18 mouse cellular contexts compared by ENCODE assay signal in genomic region chr12:116315498-116315897, GRCm38 (mm10). TPM values are rescaled to one million over a fixed set of nuclear protein-coding genes. Genes with fewer than 3 reads are reported as not detected.
A peak's percentile ranks its signal among the peaks of the same experiment; 100 is the strongest.
DNase-seq lines count a peak whose midpoint lies in the region; TF ChIP-seq lines count a peak whose summit lies in the region.
"Had no signal": no experiment of that assay in that cellular context is flagged by ENCODE, and none has a peak within 500 bp of the region (broad histone marks: within the 10 kb centered on the region; RNA-seq: fewer than 3 reads in every experiment).

No protein-coding gene starts in this region.

- TF ChIP-seq CTCF in thymus, adult 2 months (IDR thresholded peaks at IDR 0.05; ENCODE audit: borderline replicate concordance, control insufficient read depth, extremely low read depth, insufficient read depth, low read length, poor library complexity): no peak
- no peak for TF ChIP-seq CTCF in bone marrow, adult 2 months (IDR thresholded peaks at IDR 0.05; ENCODE audit: control insufficient read depth, insufficient read depth, low read length)

- WGBS in thymus, adult 2 months: 6% methylated on average over 3 of the region's 3 CpGs
- 35% methylated on average over 3 of the region's 3 CpGs for WGBS in bone marrow, adult 2 months

- no peaks in the 10 kb centered on the region for H3K27me3 ChIP-seq in thymus, adult 2 months (ENCODE audit: control insufficient read depth, insufficient read depth, low read length)
- H3K27me3 ChIP-seq: heart, embryonic 12.5 days; hindbrain, embryonic 12.5 days; lung, embryonic 15.5 days; megakaryocyte, embryonic 14.5 days; stomach, embryonic 15.5 days had no signal

- no peaks in the 10 kb centered on the region for H3K36me3 ChIP-seq in thymus, adult 2 months (ENCODE audit: control insufficient read depth, insufficient read depth, low read length)
- H3K36me3 ChIP-seq: heart, embryonic 12.5 days; hindbrain, embryonic 12.5 days; lung, embryonic 15.5 days had no signal

- H3K4me3 ChIP-seq in thymus, adult 2 months (ENCODE audit: control insufficient read depth, insufficient read depth, low read length): no peak overlapping the region
- H3K4me3 ChIP-seq in bone marrow, adult 2 months (replicated peaks; ENCODE audit: control insufficient read depth, low read depth, low read length): no peak overlapping the region
- H3K4me3 ChIP-seq: heart, embryonic 12.5 days; hindbrain, embryonic 12.5 days; lung, embryonic 15.5 days; megakaryocyte, embryonic 14.5 days; stomach, embryonic 15.5 days had no signal

- DNase-seq in thymus, adult 2 months: peak; percentile 19
- no peak for DNase-seq in thymus, adult 18-20 months
- DNase-seq in naive thymus-derived CD4-positive, alpha-beta T cell, adult 2 months (ENCODE audit: low read depth): peak; percentile 79
- no peak for DNase-seq in cerebellum, adult 11 months
- no peak for DNase-seq in layer of hippocampus, postnatal 10 days (ENCODE audit: low spot score in 2 of 2)
- no peak for DNase-seq in kidney, postnatal 4 days
- DNase-seq: cerebellum, adult 11-12 months; gastrocnemius, postnatal 36 days; kidney, adult 11 months; kidney, postnatal 36 days had no signal

- peak overlapping the region; percentile 95 for H3K27ac ChIP-seq in thymus, adult 2 months (ENCODE audit: control insufficient read depth, insufficient read depth, low read length)
- peak overlapping the region; percentile 61; the same call in 1 of the 2 replicates for H3K27ac ChIP-seq in bone marrow, adult 2 months (ENCODE audit: control insufficient read depth, insufficient read depth, low read depth, low read length, poor library complexity)
- H3K27ac ChIP-seq: hindbrain, embryonic 12.5 days; lung, embryonic 15.5 days; stomach, embryonic 15.5 days had no signal

- TF ChIP-seq POLR2A in thymus, adult 2 months (IDR thresholded peaks at IDR 0.05; ENCODE audit: control insufficient read depth, extremely low read depth, insufficient read depth, low read length, poor library complexity): no peak
- no peak for TF ChIP-seq POLR2A in bone marrow, adult 2 months (IDR thresholded peaks at IDR 0.05; ENCODE audit: borderline replicate concordance, control insufficient read depth, low read depth, low read length)

- peaks cover 5% of the 10 kb centered on the region for H3K4me1 ChIP-seq in thymus, adult 2 months (replicated peaks; ENCODE audit: control insufficient read depth, insufficient read depth, low read length)
- peaks cover 2% of the 10 kb centered on the region; the same call in 1 of the 2 replicates for H3K4me1 ChIP-seq in bone marrow, adult 2 months (ENCODE audit: control insufficient read depth, insufficient read depth, low read length)
- H3K4me1 ChIP-seq: heart, embryonic 12.5 days; hindbrain, embryonic 12.5 days; lung, embryonic 15.5 days; stomach, embryonic 15.5 days had no signal

RNA-seq across cellular contexts. Expression of gene Esyt2, which starts 34.5 kb away (rescaled TPM):
- 20.4 and 23.0 TPM in 2 replicates for polyA plus RNA-seq in thymus, adult 2 months (2012; rRNA removed)
- polyA plus RNA-seq in bone marrow, adult 2 months (2011; ENCODE audit: insufficient read depth, insufficient read length, low replicate concordance, missing spikeins): 13.0 and 15.1 TPM in 2 replicates
- total RNA-seq in layer of hippocampus, postnatal 10 days (2021): 10 to 100 TPM; 63.2 to 67.0 TPM

RNA-seq across cellular contexts. Expression of gene Gm11027, which starts 40.3 kb away (rescaled TPM):
- polyA plus RNA-seq in thymus, adult 2 months (2012; rRNA removed): not detected in 2 replicates
- polyA plus RNA-seq in bone marrow, adult 2 months (2011; ENCODE audit: insufficient read depth, insufficient read length, low replicate concordance, missing spikeins): not detected in 2 replicates
- total RNA-seq in layer of hippocampus, postnatal 10 days (2021): not detected
- total RNA-seq: gastrocnemius, postnatal 36 days; left cerebral cortex, postnatal 14 days; liver, adult 2 months had no signal
- polyA plus RNA-seq: heart, embryonic 12.5 days; hindbrain, embryonic 12.5 days; liver, adult 2 months; lung, embryonic 15.5 days; stomach, embryonic 15.5 days had no signal

RNA-seq across cellular contexts. Expression of gene Wdr60, which starts 52.7 kb away (rescaled TPM):
- polyA plus RNA-seq in thymus, adult 2 months (2012; rRNA removed): 2.7 and 2.9 TPM in 2 replicates
- 5.2 and 6.3 TPM in 2 replicates for polyA plus RNA-seq in bone marrow, adult 2 months (2011; ENCODE audit: insufficient read depth, insufficient read length, low replicate concordance, missing spikeins)
- total RNA-seq in layer of hippocampus, postnatal 10 days (2021): 10 to 100 TPM; 12.6 to 15.6 TPM

Comparison
In these comparisons a context has a peak if more than half of its experiments do, and no peak if none do; other contexts are left out.
1. DNase-seq: peak in thymus, adult 2 months (single experiment) and naive thymus-derived CD4-positive, alpha-beta T cell, adult 2 months (single experiment); none in thymus, adult 18-20 months (0 of 2), cerebellum, adult 11 months (single experiment), layer of hippocampus, postnatal 10 days (0 of 2) and kidney, postnatal 4 days (0 of 2).